Mouse (Mus musculus): ENCODE results near the gene Herc1.

DNA sequence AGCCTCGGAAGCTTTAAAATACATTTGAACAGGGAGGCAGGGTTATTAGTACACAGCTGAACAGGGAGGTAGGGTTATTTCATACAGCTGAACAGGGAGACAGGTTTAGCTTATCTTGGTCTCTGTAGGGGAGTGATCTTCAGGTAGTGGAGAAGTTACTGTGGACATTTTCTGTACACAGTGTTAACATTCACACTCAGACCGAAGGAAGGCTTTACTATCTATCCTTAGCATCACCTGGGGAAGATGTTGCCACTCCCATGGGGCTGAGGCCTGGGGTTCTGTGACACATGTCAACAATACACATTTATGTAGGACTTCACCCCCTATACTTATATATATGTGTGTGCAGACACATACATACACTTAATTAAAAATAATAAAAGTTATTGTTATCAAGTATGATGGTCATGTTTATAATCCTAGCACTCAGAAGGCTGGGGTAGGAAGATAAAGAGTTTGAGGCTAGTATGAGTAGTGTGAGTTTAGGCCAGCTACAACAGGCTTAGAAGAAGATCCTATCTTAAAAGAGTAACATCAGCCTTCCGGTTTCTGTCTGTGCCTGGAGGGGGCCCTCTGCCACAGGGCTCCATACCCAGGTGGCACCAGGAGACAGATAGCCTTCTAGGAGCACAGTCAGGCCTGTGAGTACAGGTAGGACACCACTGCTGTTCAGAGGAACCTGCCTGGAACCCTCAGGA lies 9.7 kb upstream of the Herc1 start:
- no peak for TF ChIP-seq TCF3 (IDR thresholded peaks at IDR 0.05; ENCODE audit: insufficient read length, low read depth)
- no peak for TF ChIP-seq MYOD1 (IDR thresholded peaks at IDR 0.05; ENCODE audit: control insufficient read depth in 1 of 3, insufficient read length in 2 of 3, low read depth in 2 of 3)
- no peak for TF ChIP-seq POLR2A (IDR thresholded peaks at IDR 0.05; ENCODE audit: insufficient read length, low read depth)
- no peak for TF ChIP-seq TCF12 (IDR thresholded peaks at IDR 0.05; ENCODE audit: insufficient read depth, poor library complexity, severe bottlenecking)
- no peak for TF ChIP-seq POLR2AphosphoS2 (IDR thresholded peaks at IDR 0.05; ENCODE audit: insufficient read length, low read depth)
- no peak for TF ChIP-seq MAX (IDR thresholded peaks at IDR 0.05; ENCODE audit: low read depth)
